Mouse (Mus musculus) midbrain, embryonic 15.5 days (tissue): ENCODE measurements around the gene Arf4. TPM values are rescaled to one million over a fixed set of nuclear protein-coding genes. Genes with fewer than 3 reads are reported as not detected.
A peak's percentile ranks its signal among the peaks of the same experiment; 100 is the strongest.

ENCODE experiments used
- ATAC-seq: fragments of 200-750 bp; cut with Nextera tagmentation; replicated peaks from 2 replicates; pipeline ENCODE4 v1.8.0; 2017; ENCODE audit warnings: moderate TSS enrichment
- H3K27ac ChIP-seq: fragments of 300-500 bp; sonication (generic); 2 replicates; pipeline ENCODE4 v1.5.1; 2015; ENCODE audit warnings: mild to moderate bottlenecking, inconsistent platforms
- H3K27me3 ChIP-seq: fragments of 300-500 bp; sonication (generic); replicated peaks from 2 replicates; pipeline ENCODE4 v1.6.1; 2015; ENCODE audit warnings: inconsistent platforms
- H3K36me3 ChIP-seq: fragments of 300-500 bp; sonication (generic); replicated peaks from 2 replicates; pipeline ENCODE4 v1.6.1; 2015; ENCODE audit warnings: inconsistent platforms
- H3K4me1 ChIP-seq: fragments of 300-500 bp; sonication (generic); 2 replicates; pipeline ENCODE4 v1.6.1; 2015; ENCODE audit warnings: inconsistent platforms
- H3K4me2 ChIP-seq: fragments of 300-500 bp; sonication (generic); 2 replicates; pipeline ENCODE4 v1.6.1; 2015; ENCODE audit warnings: inconsistent platforms, mild to moderate bottlenecking, moderate library complexity
- H3K4me3 ChIP-seq: fragments of 300-500 bp; sonication (generic); 2 replicates; pipeline ENCODE4 v1.5.1; 2015; ENCODE audit warnings: mild to moderate bottlenecking, inconsistent platforms
- H3K9ac ChIP-seq: fragments of 300-500 bp; sonication (generic); 2 replicates; pipeline ENCODE4 v1.6.1; 2015; ENCODE audit warnings: mild to moderate bottlenecking, inconsistent platforms
- H3K9me3 ChIP-seq: fragments of 300-500 bp; sonication (generic); 2 replicates; pipeline ENCODE4 v1.6.1; 2016; ENCODE audit warnings: inconsistent platforms
- WGBS: fragments of 180-500 bp; shearing (Covaris S2); methylation state at CpG from one replicate; pipeline ENCODE4 v1.1.7; 2015; ENCODE audit warnings: mixed read lengths; 5-methylcytosine and 5-hydroxymethylcytosine counted together
- polyA plus RNA-seq: library from polyadenylated mRNA; unstranded; fragments of >200 nt; fragmentation: Nextera tagmentation; extraction: Ambion mirVana; gene quantifications from 2 replicates; pipeline ENCODE4 v1.2.1, GENCODE M21; 2015

The Arf4 gene
- polyA plus RNA-seq = 501 and 512 TPM in 2 replicates

DNA sequence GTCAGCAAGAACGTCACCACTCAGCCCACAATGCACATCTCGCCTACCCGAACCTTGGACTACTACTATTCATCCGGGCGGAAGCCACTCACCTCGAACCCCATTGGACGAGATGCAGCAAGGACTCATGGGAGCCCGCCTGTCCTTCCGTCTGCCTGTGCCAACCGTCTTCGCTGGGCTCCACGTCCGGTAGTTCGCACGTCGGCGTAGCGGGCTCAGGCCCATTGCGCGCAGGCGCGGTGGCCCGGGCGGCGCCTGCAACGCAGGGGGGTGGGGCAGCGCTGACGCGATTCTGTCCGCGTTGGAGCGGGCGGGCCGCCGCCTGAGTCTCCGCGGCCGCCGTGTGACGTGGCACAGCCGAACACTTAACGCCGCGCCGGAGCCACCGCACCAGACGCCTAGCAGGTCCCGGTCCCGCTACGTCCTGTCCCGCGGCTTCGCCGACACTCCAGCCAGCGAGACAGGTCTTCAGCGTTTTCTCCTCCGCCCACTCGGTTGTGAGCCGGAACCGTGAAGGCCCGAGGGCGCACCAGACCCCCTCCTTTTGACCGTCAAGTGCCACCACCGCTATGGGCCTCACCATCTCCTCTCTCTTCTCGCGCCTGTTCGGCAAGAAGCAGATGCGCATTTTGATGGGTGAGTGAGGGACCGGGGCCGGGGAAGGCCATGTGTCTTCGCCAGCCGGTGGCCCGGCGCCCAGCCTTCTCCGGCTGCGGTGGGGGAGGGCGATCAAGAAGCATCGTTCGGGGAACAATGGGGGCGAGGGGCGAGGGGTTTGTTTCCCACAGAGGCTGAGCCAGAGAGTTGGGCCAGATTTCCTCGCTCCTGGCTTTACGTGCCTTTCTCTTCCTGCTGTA, at the start of gene Arf4:
TSS of gene Arf4 (plus strand) at position 224 of the 857 bp plus-strand sequence.
- Histone ChIP-seq H3K27ac (peak within 1 kb of the TSS; percentile 96), H3K36me3 (no peaks in the 10 kb centered on the region), H3K9me3 (no peaks in the 10 kb centered on the region), H3K27me3 (no peaks in the 10 kb centered on the region), H3K9ac (peak within 1 kb of the TSS; percentile 92), H3K4me2 (peak within 1 kb of the TSS; percentile 89), H3K4me1 (peaks cover 25% of the 10 kb centered on the region), H3K4me3 (peak within 1 kb of the TSS; percentile 98)
- WGBS = under 1% methylated on average over 83 of the region's 83 CpGs
- peak; percentile 99 for ATAC-seq

- no peak overlapping the region for H3K9ac ChIP-seq
- no peak overlapping the region for H3K4me2 ChIP-seq
- no peak overlapping the region for H3K27ac ChIP-seq
- no peaks in the 10 kb centered on the region for H3K27me3 ChIP-seq
- 0 out of 2 replicates have a peak, but pooled peaks cover 3% of the 10 kb centered on the region for H3K36me3 ChIP-seq
- no peak for ATAC-seq
- H3K9me3 ChIP-seq = no peaks in the 10 kb centered on the region
- H3K4me3 ChIP-seq = no peak overlapping the region
- no peaks in the 10 kb centered on the region for H3K4me1 ChIP-seq
Observed at GRCm38 (mm10) chr14:26591353-26591752, 46.5 kb upstream of the Arf4 start.

DNA sequence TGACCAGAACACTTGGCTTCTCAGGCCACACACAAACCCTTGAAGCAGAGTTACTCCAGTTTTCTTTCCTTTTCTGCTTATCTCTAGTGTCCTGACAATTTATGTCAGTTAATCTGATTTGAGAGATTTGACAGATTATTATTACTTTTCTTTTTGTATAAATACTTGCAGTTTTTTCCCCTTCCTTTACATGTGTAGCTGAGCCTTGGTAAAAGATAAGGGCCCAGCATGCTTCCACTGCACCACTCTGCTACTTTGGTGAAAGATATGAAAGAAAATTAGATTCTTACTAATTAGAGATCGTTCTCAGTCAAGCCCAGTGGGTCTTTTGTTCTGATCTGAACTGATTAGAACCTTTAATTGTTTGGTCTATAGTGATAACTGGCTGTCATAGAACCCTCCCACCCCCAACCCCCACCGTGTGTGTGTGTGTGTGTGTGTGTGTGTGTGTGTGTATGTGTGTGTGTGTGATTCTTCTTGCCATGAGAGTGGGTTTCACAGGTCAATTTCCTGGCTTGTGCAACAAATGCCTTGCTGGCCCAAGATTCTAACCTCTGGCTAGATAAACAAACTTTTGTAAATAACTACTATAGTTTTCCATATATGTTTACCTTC, 44.5 kb upstream of the Arf4 start:
- Histone ChIP-seq H3K27me3 (no peaks in the 10 kb centered on the region), H3K4me2 (no peak overlapping the region), H3K27ac (no peak overlapping the region), H3K36me3 (peaks cover 16% of the 10 kb centered on the region), H3K9ac (no peak overlapping the region), H3K9me3 (no peaks in the 10 kb centered on the region), H3K4me1 (no peaks in the 10 kb centered on the region), H3K4me3 (no peak overlapping the region)
- no peak for ATAC-seq
- 79% methylated on average over 2 of the region's 2 CpGs for WGBS

- H3K9ac ChIP-seq = no peak overlapping the region
- H3K9me3 ChIP-seq = no peaks in the 10 kb centered on the region
- WGBS = 93% methylated on average over 7 of the region's 7 CpGs
- no peaks in the 10 kb centered on the region for H3K27me3 ChIP-seq
- no peak overlapping the region for H3K4me2 ChIP-seq
- no peaks in the 10 kb centered on the region for H3K4me1 ChIP-seq
- no peak overlapping the region for H3K27ac ChIP-seq
- ATAC-seq = no peak
- H3K36me3 ChIP-seq = peaks cover 30% of the 10 kb centered on the region
- no peak overlapping the region for H3K4me3 ChIP-seq
Observed at GRCm38 (mm10) chr14:26595167-26595566, 42.7 kb upstream of the Arf4 start.

GRCm38 (mm10) chr14:26595695-26596365, 42.0 kb upstream of the Arf4 start:
- H3K4me3 ChIP-seq = no peak overlapping the region
- H3K4me1 ChIP-seq = no peaks in the 10 kb centered on the region
- H3K9me3 ChIP-seq = no peaks in the 10 kb centered on the region

DNA sequence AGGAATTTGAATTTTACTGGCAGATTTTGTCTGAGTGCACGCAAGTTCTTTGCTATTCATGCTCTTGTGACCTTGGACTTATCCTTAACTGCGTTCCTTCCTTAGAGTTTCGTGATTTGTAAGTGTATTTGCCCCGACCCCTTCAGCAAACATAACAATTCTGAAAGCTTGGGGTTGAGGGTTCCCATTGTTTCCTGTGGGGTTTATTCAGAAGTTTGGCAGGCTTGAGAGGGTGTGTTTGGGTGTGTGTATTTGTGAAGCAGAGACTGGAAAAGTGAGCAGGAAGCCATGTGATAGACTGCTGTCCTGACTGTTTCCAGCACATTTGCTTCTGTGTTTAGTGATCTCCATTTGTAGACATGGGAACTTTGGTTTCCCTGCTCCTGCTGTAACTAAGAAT, 32.5 kb upstream of the Arf4 start:
- H3K27ac ChIP-seq = no peak overlapping the region
- no peak for ATAC-seq
- no peak overlapping the region for H3K9ac ChIP-seq
- H3K4me1 ChIP-seq = no peaks in the 10 kb centered on the region
- H3K9me3 ChIP-seq = no peaks in the 10 kb centered on the region
- H3K27me3 ChIP-seq = no peaks in the 10 kb centered on the region
- no peak overlapping the region for H3K4me3 ChIP-seq
- peaks cover 47% of the 10 kb centered on the region; the same call in 1 of the 2 replicates for H3K36me3 ChIP-seq
- WGBS = 87% methylated on average over 4 of the region's 4 CpGs
- H3K4me2 ChIP-seq = no peak overlapping the region

More at GRCm38 (mm10) chr14:26595695-26596365, 42.0 kb upstream of the Arf4 start:
- WGBS = 92% methylated on average over 5 of the region's 5 CpGs
- Histone ChIP-seq H3K9ac (no peak overlapping the region), H3K27me3 (no peaks in the 10 kb centered on the region), H3K27ac (no peak overlapping the region), H3K4me2 (no peak overlapping the region), H3K36me3 (peaks cover 30% of the 10 kb centered on the region)
- ATAC-seq = no peak

GRCm38 (mm10) chr14:26609674-26610073, 28.2 kb upstream of the Arf4 start:
- H3K4me1 ChIP-seq = no peaks in the 10 kb centered on the region
- WGBS = 94% methylated on average over 1 of the region's 1 CpGs
- H3K9ac ChIP-seq = no peak overlapping the region
- no peak for ATAC-seq
- H3K9me3 ChIP-seq = no peaks in the 10 kb centered on the region
- no peak overlapping the region for H3K4me2 ChIP-seq
- no peak overlapping the region for H3K27ac ChIP-seq
- H3K4me3 ChIP-seq = no peak overlapping the region
- no peaks in the 10 kb centered on the region for H3K27me3 ChIP-seq
- peaks cover 61% of the 10 kb centered on the region; the same call in 1 of the 2 replicates for H3K36me3 ChIP-seq

DNA sequence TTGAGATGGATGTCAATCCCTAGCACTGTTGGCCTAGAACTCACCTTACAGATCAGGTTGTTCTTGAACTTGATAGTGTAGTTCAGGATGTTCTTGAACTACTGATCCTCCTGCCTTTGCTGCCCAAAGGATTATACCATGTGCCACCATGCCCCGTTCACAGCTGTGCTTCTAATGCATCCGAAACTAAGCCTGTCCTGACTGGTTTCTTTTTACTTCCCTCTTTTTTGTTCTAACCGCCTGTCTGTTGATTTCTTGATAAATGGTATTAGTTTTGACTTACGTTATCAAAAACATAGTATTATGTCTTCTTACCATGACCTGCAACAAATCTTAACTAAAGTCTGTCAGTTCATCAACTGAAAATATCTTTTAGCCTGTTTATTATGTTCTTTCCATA, 27.2 kb upstream of the Arf4 start:
- no peak overlapping the region for H3K27ac ChIP-seq
- H3K9me3 ChIP-seq = no peaks in the 10 kb centered on the region
- H3K9ac ChIP-seq = no peak overlapping the region
- H3K27me3 ChIP-seq = no peaks in the 10 kb centered on the region
- H3K36me3 ChIP-seq = peaks cover 52% of the 10 kb centered on the region; the same call in 1 of the 2 replicates
- WGBS = 96% methylated on average over 4 of the region's 4 CpGs
- no peaks in the 10 kb centered on the region for H3K4me1 ChIP-seq
- H3K4me3 ChIP-seq = no peak overlapping the region
- ATAC-seq = no peak
- no peak overlapping the region for H3K4me2 ChIP-seq

DNA sequence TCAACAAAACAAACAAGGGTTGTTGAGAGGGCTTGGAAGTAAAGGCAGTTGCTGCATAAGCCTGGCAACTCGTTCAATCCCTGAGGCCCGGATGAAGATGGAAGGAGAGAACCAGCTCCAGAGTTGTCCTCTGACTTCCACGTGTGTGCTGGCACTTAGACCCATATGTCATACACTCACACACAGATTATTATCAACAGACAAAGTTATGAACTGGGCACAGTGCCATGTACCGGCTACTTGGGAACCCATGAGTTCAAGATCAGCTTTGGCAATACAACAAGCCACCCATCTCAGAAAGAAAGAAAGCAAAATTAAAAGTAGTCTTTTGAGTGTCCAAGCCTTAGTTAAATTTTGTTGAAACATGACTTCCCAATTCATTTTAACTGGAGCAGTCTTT, 12.6 kb upstream of the Arf4 start:
- Histone ChIP-seq H3K27ac (no peak overlapping the region), H3K4me3 (no peak overlapping the region), H3K9me3 (no peaks in the 10 kb centered on the region), H3K4me2 (no peak overlapping the region), H3K9ac (no peak overlapping the region), H3K36me3 (peaks cover 54% of the 10 kb centered on the region), H3K27me3 (no peaks in the 10 kb centered on the region), H3K4me1 (no peaks in the 10 kb centered on the region)
- ATAC-seq = no peak
- WGBS = 93% methylated on average over 4 of the region's 4 CpGs

GRCm38 (mm10) chr14:26626605-26627140, 11.2 kb upstream of the Arf4 start:
- Histone ChIP-seq H3K4me3 (no peak overlapping the region), H3K9ac (no peak overlapping the region), H3K27me3 (no peaks in the 10 kb centered on the region), H3K36me3 (peaks cover 48% of the 10 kb centered on the region), H3K9me3 (no peaks in the 10 kb centered on the region), H3K27ac (no peak overlapping the region), H3K4me1 (no peaks in the 10 kb centered on the region), H3K4me2 (no peak overlapping the region)
- no peak for ATAC-seq
- 95% methylated on average over 5 of the region's 5 CpGs for WGBS

DNA sequence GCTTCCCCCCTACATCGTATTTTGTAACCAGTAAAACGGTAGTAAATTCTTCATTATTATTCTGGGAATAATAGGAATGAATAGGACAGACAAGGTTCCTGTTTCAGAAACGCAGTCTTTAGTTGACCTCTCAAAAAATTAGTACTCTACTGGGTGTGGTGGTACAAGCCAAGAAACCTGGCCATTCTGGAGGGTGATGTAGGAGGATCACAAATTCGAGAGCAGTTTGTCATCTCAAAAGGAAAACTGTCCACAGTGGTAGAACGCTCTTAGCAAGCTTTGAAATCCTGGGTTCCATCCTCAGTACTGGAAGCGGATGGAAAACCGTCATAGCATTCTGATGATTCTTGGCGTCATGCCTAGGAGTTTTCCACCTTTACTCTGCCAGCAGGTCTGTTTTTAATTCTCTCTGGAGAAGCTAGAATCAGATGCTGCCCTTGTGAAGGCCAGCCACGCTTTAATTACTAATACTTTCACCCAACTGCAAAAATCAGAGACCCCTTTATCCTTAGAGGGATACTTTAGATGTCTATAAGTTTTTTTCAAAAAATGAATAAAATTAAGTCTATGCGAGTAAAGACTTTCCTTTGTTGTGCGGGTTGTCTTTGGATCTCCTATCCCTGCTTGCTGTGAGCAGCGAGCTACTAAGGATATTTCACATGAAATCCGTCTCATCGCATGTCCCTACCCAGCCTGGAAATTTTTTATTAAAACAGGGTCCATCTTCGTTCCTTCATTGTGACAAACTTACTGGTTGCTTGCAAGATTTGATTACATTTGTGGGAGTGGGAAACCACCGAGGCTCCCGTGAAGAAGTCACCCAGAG, 636 bp upstream of the Arf4 start:
- H3K36me3 ChIP-seq = peaks cover 6% of the 10 kb centered on the region; the same call in 1 of the 2 replicates
- peak overlapping the region; percentile 98 for H3K4me3 ChIP-seq
- 31% methylated on average over 17 of the region's 17 CpGs for WGBS
- ATAC-seq = peak; percentile 53
- H3K9ac ChIP-seq = peak overlapping the region; percentile 49
- peak overlapping the region; percentile 96 for H3K27ac ChIP-seq
- no peaks in the 10 kb centered on the region for H3K9me3 ChIP-seq
- no peaks in the 10 kb centered on the region for H3K27me3 ChIP-seq
- peaks cover 25% of the 10 kb centered on the region for H3K4me1 ChIP-seq
- H3K4me2 ChIP-seq = peak overlapping the region; percentile 57
